Mouse (Mus musculus) c-Kit-positive CD71-positive TER-119-positive erythroid progenitor cells, embryonic 14.5 days (primary cell): ENCODE results near the gene Aldh3b2.
A peak's percentile ranks its signal among the peaks of the same experiment; 100 is the strongest.

Experiments
- DNase-seq: peaks from one replicate; pipeline ENCODE4 v3.0.0-alpha.2; 2013; ENCODE audit warnings: low spot score

Gene Aldh3b2

DNA sequence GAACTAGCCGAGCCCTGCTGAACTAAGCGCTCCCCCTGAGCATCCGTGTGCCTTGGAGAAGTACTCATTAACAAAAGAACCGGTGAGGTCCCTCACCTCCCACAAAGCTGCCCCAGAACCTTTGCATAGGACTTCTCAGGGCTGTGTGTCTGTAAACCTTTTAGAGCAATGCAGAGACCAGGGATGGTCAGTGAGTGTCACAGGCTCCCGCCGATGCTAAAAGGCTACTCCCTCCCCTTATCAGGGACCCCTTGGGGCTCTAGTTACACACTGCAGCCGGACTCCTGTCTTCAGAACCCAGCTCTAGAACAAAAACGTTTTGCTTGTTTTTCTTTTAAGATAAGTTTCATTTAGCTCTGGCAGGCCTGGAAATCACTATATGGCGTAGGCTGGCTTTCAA is 40.9 kb downstream of the Aldh3b2 start:
- DNase-seq = no peak

DNA sequence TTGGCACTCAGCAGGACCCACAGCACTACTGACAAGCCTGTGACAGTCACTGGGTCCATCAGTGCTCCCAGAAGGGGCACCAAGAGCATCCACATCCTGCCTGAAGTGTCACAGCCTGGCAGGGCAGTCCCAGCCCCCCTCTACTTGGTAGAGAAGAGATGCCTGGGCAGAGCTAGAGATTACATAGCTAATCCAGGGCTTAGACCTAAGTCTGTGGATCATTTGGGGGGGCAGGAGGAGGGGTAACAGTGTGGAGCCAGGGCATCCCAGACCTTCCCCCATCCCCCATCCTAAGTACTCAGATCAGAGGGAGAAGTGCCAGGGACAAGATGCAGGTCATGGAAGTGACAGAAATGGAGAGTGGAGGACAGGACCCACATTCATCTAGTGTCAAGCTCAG is 42.7 kb downstream of the Aldh3b2 start:
- DNase-seq = no peak

DNA sequence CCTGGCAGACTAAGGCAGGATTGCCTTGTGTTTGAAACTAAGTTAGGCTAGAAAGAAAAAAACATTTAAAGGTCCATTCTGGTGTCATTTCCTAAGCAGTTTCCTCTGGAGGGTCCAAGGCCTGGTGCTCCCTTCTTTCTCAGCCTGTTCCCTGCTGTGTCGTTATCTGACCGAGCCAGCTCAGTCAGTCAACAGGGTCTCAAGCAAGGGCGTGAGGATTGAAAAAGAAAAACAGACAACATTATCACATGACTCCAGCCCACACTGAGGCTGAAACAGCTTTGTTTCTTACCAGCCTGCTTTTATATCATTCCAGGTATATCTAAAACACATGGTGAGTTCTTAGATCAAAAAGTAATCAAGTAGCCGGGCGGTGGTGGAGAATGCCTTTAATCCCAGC is 43.5 kb downstream of the Aldh3b2 start:
- peak; percentile 50 for DNase-seq

DNA sequence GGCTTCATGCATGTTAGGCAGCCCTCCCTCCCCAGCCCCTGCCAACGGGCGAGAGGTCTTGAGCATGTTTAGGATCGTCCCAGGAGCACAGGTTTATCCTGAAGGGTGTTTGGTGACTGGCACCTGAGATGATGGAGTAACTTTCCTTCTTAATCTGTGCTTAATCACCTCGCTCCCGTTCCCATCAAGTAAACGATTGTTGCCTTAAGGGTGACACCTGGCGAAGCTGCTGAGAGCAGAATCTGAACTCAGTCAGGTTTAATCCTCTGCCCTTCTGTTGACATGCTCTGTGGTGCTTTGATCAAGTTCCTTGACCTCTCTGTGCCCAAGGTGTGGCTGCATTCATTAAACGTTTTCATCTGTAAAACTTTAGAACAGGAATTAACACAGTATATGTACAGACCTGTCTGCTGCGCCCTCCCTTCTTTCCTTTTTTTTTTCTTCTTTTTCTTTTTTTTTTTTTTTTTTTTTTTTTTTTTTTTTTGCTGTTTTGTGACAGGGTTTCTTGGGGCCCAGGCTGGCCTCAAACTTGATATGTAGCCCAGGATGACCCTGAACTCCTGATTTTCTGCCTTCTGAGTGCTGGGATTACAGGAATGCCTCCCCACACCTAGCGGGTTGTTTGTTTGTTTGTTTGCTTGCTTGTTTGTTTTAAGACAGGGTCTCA is 45.9 kb downstream of the Aldh3b2 start:
- no peak for DNase-seq

DNA sequence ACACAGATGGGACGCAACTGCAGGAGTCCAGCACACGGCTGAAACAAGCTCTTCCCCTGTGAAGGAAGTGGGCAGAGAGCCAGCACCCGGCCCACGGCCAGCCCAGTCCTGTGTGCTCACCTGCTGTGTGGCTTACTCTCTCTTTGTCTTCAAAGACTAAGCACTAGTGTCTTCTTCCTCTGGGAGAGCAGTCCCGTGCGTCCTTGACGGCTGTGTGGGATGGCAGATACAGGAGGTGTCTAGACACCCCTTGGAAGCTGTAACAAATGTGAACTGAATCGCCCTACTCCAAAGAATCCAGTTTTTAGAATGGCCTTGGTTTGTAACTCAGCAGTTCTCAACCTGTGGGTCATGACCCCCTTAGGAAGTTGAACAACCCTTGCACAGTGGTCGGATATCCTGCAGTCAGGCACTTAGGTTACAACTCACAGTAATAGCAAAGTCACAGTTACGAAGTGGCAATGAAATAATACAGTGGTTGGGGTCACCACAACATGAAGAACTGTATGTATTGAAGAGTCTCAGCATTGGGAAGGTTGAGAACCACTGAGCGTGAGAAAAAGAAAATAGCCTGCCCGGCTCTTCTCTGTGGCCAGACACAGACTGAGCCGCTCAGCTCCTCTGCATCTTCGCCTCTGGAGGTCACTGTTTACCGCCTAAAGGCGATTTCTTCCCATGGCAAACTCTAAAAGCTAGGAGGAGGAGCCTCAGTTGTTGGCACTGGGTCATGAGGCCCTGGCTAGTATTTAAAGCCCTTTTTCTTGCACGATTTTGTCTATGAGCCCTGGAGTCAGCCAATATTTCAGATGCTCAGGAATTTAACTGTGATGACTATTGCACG is 46.8 kb downstream of the Aldh3b2 start:
- peak; percentile 70 for DNase-seq

DNA sequence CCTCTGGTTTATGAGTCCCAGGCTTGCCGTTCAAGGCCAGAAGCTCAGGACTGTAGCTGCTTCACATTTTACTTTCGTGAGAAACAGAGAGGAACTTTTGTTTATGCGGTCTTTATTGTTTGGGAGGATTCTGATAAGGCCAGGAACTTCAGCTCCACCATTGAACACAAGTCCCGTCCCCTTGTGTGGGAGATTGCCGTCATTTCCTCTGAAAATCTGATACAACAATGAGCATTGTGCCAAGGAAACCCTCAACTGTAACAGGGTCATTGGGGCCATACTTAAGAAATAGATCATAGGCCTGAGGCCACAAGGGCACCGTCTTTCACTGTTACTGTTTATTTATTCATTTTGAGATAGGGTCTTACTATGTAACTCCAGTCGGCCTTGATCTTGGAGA is 51.1 kb downstream of the Aldh3b2 start:
- DNase-seq = no peak

DNA sequence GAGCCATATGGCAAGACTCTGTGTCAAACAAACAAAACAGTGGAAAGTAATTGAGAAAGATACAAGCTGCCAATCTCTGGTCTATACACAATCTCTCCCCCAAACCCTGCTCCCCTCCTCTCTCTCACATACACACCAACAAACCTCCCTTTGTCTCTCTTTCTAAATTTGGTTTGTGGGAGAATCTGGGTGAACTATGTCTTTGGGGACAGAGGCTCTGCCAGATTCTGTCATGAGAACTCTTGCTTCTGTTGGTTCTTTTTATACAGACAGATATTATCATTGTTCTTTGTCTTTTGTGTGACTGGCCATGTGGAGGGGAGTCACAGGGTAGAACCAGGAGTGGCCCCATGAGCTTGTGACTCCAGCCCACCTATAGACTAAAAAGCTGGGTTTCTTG is 55.4 kb downstream of the Aldh3b2 start:
- no peak for DNase-seq
